Comparison of ENCODE assay signal across 23 mouse cellular contexts in the genomic region with DNA sequence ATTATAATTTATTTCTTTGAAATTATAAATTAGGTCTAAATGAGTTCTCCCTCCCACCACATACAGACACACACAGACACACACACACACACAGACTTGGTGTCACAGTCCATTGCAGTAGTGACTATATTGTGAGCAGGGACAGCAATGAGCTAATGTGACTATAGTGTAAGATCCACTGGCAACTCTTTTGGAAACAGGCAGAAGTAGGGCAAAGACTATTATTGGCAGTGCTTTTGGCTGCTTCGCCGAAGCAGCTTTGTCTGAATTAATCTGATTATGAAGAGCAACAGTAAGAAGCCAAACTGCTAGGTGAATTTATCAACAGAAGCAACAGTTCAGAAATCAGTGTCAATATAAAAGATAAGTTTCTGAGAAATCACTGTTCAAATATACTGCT.
DNase-seq lines count a peak whose midpoint lies in the region; ATAC-seq lines count a peak whose summit lies in the region.
"Had no signal": no experiment of that assay in that cellular context is flagged by ENCODE, and none has a peak within 500 bp of the region (broad histone marks: within the 10 kb centered on the region; RNA-seq: fewer than 3 reads in every experiment).

No protein-coding gene starts in this region.

- H3K9me3 ChIP-seq in heart, embryonic 12.5 days (replicated peaks): no peaks in the 10 kb centered on the region
- H3K9me3 ChIP-seq in forebrain, embryonic 16.5 days (ENCODE audit: control insufficient read depth, low read length): peaks cover 2% of the 10 kb centered on the region; the same call in 1 of the 2 replicates
- H3K9me3 ChIP-seq: embryonic facial prominence, embryonic 13.5 days; heart, embryonic 10.5 days; hindbrain, embryonic 10.5 days; kidney, embryonic 15.5 days; midbrain, embryonic 12.5 days had no signal

- no peak overlapping the region for H3K4me2 ChIP-seq in heart, embryonic 12.5 days
- H3K4me2 ChIP-seq in forebrain, embryonic 16.5 days (ENCODE audit: low read length): no peak overlapping the region
- H3K4me2 ChIP-seq: embryonic facial prominence, embryonic 13.5 days; forebrain, embryonic 13.5 days; kidney, embryonic 15.5 days; midbrain, embryonic 12.5 days had no signal

- H3K27ac ChIP-seq in heart, embryonic 12.5 days (ENCODE audit: poor library complexity, severe bottlenecking): no peak overlapping the region
- no peak overlapping the region for H3K27ac ChIP-seq in forebrain, embryonic 16.5 days (ENCODE audit: low read length)
- H3K27ac ChIP-seq: embryonic facial prominence, embryonic 13.5 days; forebrain, embryonic 13.5 days; heart, embryonic 10.5 days; hindbrain, embryonic 10.5 days; kidney, embryonic 15.5 days; midbrain, embryonic 12.5 days had no signal

- H3K36me3 ChIP-seq in heart, embryonic 12.5 days: no peaks in the 10 kb centered on the region
- H3K36me3 ChIP-seq in forebrain, embryonic 16.5 days (ENCODE audit: control insufficient read depth, insufficient read depth): no peaks in the 10 kb centered on the region
- H3K36me3 ChIP-seq: embryonic facial prominence, embryonic 13.5 days; heart, embryonic 10.5 days; hindbrain, embryonic 10.5 days; kidney, embryonic 15.5 days; midbrain, embryonic 12.5 days had no signal

- ATAC-seq in frontal cortex, adult (ENCODE audit: low TSS enrichment): peak; percentile 84
- no peak for ATAC-seq in megakaryocyte-erythroid progenitor cell, adult 5-6 weeks (replicated peaks; ENCODE audit: low FRiP score, low TSS enrichment, poor library complexity, severe bottlenecking)
- ATAC-seq in heart, embryonic 12.5 days (ENCODE audit: insufficient number of reproducible peaks, low FRiP score): no peak
- ATAC-seq in forebrain, embryonic 16.5 days: no peak
- ATAC-seq: forebrain, embryonic 13.5 days; lung, postnatal 0 days had no signal

- H3K9ac ChIP-seq in heart, embryonic 12.5 days: no peak overlapping the region
- no peak overlapping the region for H3K9ac ChIP-seq in forebrain, embryonic 16.5 days (replicated peaks; ENCODE audit: low read depth, low read length)
- H3K9ac ChIP-seq: embryonic facial prominence, embryonic 13.5 days; forebrain, embryonic 13.5 days; kidney, embryonic 15.5 days; midbrain, embryonic 12.5 days had no signal

- H3K4me1 ChIP-seq in heart, embryonic 12.5 days (replicated peaks): no peaks in the 10 kb centered on the region
- H3K4me1 ChIP-seq in forebrain, embryonic 16.5 days (replicated peaks; ENCODE audit: control insufficient read depth, insufficient read depth, low read length): 0 out of 2 replicates have a peak, but pooled peaks cover 2% of the 10 kb centered on the region
- H3K4me1 ChIP-seq: embryonic facial prominence, embryonic 13.5 days; forebrain, embryonic 13.5 days; heart, embryonic 10.5 days; hindbrain, embryonic 10.5 days; kidney, embryonic 15.5 days had no signal

- WGBS in heart, embryonic 12.5 days: 80% methylated on average over 2 of the region's 2 CpGs
- WGBS in forebrain, embryonic 16.5 days: 37% methylated on average over 2 of the region's 2 CpGs

- no peaks in the 10 kb centered on the region for H3K27me3 ChIP-seq in heart, embryonic 12.5 days (replicated peaks)
- H3K27me3 ChIP-seq in forebrain, embryonic 16.5 days (replicated peaks; ENCODE audit: control insufficient read depth, insufficient read depth, low read length): no peaks in the 10 kb centered on the region
- H3K27me3 ChIP-seq: embryonic facial prominence, embryonic 13.5 days; forebrain, embryonic 13.5 days; kidney, embryonic 15.5 days; midbrain, embryonic 12.5 days had no signal

- DNase-seq in frontal cortex, postnatal 10 days (ENCODE audit: low spot score in 2 of 2): no peak
- peak; percentile 8 for DNase-seq in adipocyte (ENCODE audit: low spot score)
- peak; percentile 32 to 48 for DNase-seq in cerebellum, adult 18-20 months
- peak; percentile 30 to 63 for DNase-seq in cerebellum, postnatal 14 days
- DNase-seq: embryo, embryonic 11 days; gastrocnemius, postnatal 10 days; kidney, adult 11 months; layer of hippocampus, postnatal 36 days; right cerebral cortex, postnatal 25 days; spleen, adult 18-20 months; thymus, postnatal 14 days had no signal

- H3K4me3 ChIP-seq in heart, embryonic 12.5 days: no peak overlapping the region
- H3K4me3 ChIP-seq in forebrain, embryonic 16.5 days (replicated peaks; ENCODE audit: low read length): no peak overlapping the region
- H3K4me3 ChIP-seq: embryonic facial prominence, embryonic 13.5 days; erythroblast, embryonic 14.5 days; forebrain, embryonic 13.5 days; heart, embryonic 10.5 days; hindbrain, embryonic 10.5 days; kidney, embryonic 15.5 days; midbrain, embryonic 12.5 days had no signal

Comparison
In these comparisons a context has a peak if more than half of its experiments do, and no peak if none do; other contexts are left out.
1. DNase-seq: peak in adipocyte (single experiment), cerebellum, adult 18-20 months (2 of 2) and cerebellum, postnatal 14 days (2 of 2); none in frontal cortex, postnatal 10 days (0 of 2).